Mouse (Mus musculus): ENCODE measurements at regions not wholly inside any gene's neighbourhood (a gene's known extent, or its start where the extent isn't known, plus 50 kb on each side); places are given as distances from the start of the nearest gene placed in this dataset.

DNA sequence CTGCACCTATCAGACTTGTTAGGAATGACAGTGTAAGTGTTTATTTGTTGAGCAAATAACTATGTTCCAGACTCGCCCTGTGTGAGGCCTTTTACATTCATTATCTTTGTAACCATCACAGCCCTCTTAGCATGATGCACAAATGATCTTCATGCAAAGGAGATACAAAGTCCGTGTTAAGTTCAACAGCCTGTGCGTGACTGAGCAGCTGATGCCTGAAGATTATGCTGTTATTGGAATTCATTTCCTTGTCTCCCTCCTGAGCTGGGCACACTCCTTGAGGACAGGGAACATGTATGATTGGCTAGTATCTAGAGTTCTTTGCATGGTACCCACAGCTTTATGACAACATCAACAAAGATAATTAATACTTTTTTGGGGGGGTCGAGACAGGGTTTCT, 162.0 kb upstream of the Adgrl2 start:
- ATAC-seq (ENCODE audit: insufficient number of reproducible peaks, low FRiP score, low TSS enrichment): no peak

- ATAC-seq (ENCODE audit: insufficient number of reproducible peaks, low FRiP score, low TSS enrichment): no peak
Observed at GRCm38 (mm10) chr3:149150796-149151195, 160.4 kb upstream of the Adgrl2 start.

- no peak for ATAC-seq (ENCODE audit: insufficient number of reproducible peaks, low FRiP score, low TSS enrichment)
Observed at GRCm38 (mm10) chr3:149148608-149149007, 158.3 kb upstream of the Adgrl2 start.

- ATAC-seq (ENCODE audit: insufficient number of reproducible peaks, low FRiP score, low TSS enrichment): no peak
Observed at GRCm38 (mm10) chr3:149147916-149148315, 157.6 kb upstream of the Adgrl2 start.

GRCm38 (mm10) chr3:149146673-149147072, 156.3 kb upstream of the Adgrl2 start:
- no peak for ATAC-seq (ENCODE audit: insufficient number of reproducible peaks, low FRiP score, low TSS enrichment)

DNA sequence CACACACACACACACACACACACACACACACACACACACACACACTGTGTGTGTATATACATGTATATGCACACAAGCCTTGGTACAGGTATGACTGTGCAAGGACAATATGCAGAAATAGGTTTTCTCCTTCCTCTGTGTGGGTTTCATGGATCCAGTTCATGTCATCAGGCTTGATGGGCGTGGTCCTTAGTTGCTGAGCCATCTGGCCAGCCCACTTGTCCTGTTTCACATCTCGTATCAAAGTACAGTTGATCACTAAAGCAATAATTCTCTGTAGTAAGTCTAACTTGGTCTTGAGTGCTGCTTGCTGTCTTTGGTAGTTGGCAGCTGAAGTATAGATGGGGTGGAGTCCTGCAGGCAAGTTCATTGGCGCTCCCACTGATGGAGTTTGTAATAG, 150.1 kb upstream of the Adgrl2 start:
- ATAC-seq (ENCODE audit: insufficient number of reproducible peaks, low FRiP score, low TSS enrichment): no peak

DNA sequence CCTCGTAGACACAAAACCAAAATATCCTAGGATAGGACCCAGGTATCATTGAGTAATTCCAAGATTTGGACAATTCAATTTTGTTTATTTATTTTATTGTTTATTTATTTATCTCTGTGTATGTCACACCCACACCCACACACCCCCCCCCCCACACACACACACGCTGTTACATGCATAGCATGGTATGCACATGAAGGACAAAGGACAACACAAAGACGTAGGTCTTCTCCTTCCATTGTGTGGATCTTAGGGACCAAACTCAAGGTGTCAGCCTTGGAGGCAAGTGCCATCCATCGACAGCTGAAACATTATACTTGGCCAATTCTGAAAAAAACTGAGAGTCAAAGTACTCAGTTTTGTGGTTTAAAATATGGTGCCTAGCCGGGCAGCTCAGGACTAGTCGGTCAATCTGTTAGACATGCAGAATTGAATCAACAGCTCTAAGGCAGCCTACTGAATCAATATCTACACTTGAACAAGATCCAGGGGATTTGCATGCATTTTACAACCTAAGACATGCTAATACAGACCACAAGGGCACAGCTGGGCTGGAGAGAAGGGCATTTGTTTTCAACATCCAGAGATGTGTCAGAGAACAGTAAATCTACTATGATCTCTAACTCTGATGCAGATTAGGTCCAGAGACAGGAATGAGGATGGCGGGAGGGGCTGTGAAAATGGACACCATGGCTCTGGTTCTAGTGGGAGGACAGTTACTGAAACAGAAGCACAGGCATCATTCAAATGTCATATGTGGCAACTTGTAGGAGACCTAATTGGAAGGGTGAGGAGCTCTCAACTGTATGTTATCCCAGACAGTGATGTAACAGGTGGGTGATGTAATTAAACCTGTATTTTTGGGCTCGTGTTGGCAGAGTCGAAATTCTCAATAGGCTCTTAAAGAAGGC, 143.9 kb upstream of the Adgrl2 start:
- ATAC-seq (ENCODE audit: insufficient number of reproducible peaks, low FRiP score, low TSS enrichment): no peak

DNA sequence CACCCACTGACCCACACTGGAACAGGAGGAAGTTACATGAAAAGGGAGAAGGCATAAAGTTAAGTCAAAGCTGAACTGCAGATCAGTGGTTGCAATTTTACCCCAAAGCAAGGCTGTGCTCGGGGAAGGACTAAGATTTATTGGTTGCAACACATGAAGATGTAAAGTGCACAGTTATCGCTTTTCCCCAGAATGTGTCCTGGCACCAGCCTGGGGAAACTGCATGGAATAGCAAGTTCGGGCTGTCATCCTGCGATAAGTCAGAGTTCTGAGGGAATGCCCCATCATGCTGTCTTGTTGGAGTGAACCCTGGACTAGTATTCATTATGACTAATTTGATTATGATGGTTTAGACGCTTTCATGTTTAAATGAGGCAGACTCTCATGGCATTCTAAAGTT, 128.5 kb upstream of the Adgrl2 start:
- ATAC-seq (ENCODE audit: insufficient number of reproducible peaks, low FRiP score, low TSS enrichment): no peak

GRCm38 (mm10) chr3:149117684-149118056, 127.3 kb upstream of the Adgrl2 start:
- ATAC-seq (ENCODE audit: insufficient number of reproducible peaks, low FRiP score, low TSS enrichment): no peak

DNA sequence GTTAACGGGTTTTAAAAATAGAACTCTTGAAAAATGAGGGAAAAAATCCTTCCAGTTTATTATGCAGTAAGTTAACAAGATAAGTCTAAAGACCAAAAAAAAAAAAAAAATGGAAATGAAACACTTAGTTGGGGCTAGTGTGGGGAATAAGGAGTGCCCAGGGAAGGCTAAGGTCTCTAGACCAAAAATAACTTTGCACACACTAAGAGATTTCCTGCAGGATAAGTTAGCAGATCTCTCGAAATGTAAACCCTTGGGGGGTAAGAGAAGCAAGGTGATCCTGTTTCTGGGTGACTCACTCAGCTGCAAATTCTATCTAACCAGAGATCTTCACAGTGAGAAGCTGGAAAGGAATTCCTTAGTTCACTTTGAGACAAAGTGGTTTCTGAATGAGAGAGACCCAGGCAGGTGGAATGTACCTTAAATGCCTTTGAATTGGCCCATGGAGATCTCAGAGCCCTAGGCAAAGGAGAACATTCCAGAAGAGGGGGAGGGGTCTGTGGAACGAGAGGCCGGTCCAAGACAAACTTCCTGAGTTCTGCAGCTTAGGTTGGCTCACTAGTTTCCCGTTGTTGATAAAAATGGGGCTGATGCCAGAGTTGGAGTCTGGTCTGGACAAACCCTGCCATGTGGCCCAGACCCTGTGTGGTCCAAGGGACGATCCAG, 126.8 kb upstream of the Adgrl2 start:
- ATAC-seq (ENCODE audit: insufficient number of reproducible peaks, low FRiP score, low TSS enrichment): no peak

GRCm38 (mm10) chr3:149116604-149117003, 126.2 kb upstream of the Adgrl2 start:
- no peak for ATAC-seq (ENCODE audit: insufficient number of reproducible peaks, low FRiP score, low TSS enrichment)

- no peak for ATAC-seq (ENCODE audit: insufficient number of reproducible peaks, low FRiP score, low TSS enrichment)
Observed at GRCm38 (mm10) chr3:149115901-149116300, 125.5 kb upstream of the Adgrl2 start.

DNA sequence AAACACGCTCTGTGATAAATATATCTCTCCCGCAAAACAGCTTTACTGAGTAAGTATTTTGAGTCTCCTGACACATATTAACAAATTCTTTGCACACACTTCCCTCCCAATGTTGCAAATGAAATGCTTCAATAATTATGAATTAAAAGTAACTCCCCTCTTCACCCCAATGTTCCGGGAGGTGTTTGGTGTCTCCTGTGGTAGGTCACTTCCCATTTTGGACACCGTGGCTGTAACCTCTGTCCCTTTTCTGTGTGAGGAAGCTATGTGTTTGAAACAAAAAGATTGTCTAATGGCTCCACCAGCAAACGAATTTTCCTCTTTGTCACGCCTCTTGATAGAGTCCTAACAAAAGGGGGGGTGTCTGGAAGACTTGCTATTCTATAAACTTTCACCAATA, 122.5 kb upstream of the Adgrl2 start:
- no peak for ATAC-seq (ENCODE audit: insufficient number of reproducible peaks, low FRiP score, low TSS enrichment)

- no peak for ATAC-seq (ENCODE audit: insufficient number of reproducible peaks, low FRiP score, low TSS enrichment)
Observed at GRCm38 (mm10) chr3:149111529-149112439, 121.4 kb upstream of the Adgrl2 start.

GRCm38 (mm10) chr3:149110831-149111230, 120.5 kb upstream of the Adgrl2 start:
- ATAC-seq (ENCODE audit: insufficient number of reproducible peaks, low FRiP score, low TSS enrichment): no peak

GRCm38 (mm10) chr3:149105709-149106450, 115.5 kb upstream of the Adgrl2 start:
- no peak for ATAC-seq (ENCODE audit: insufficient number of reproducible peaks, low FRiP score, low TSS enrichment)

DNA sequence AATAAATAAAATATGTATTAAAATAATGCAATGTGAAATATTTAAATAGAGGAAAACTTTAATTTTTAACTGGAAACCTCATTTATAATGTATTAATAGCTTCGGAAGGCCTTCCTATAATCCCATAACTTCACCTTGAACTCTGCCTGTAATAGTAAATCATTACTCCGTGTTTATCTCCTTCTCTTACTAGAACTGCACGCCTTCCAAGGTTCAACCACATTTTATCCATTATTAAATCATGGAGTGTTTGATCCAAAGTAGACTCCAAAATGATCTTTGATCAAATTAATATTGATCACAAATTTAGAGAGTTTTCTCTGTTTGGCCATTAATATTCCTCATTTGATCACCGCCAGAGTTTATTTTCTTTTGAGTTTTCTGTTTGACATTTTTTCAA, 114.8 kb upstream of the Adgrl2 start:
- no peak for ATAC-seq (ENCODE audit: insufficient number of reproducible peaks, low FRiP score, low TSS enrichment)

DNA sequence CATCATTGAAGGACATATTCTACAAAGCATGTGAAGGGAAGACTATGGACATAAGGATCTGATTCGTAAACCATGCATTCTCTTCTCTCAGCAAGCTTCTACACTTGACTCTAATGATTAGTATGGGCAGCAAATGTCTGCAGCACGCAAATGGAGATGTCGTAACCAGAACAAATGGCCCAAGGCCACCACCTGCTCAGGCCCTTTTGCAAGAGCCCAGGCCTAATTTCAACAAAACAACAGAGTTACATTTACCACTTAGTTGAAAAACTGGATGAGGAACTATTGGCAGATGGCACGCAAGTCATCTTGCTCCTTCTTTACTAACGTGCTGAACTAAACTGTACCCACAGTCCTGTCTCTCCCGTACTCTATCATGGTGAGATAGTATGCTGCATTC, 113.7 kb upstream of the Adgrl2 start:
- ATAC-seq (ENCODE audit: insufficient number of reproducible peaks, low FRiP score, low TSS enrichment): no peak

GRCm38 (mm10) chr3:149103469-149103868, 113.1 kb upstream of the Adgrl2 start:
- no peak for ATAC-seq (ENCODE audit: insufficient number of reproducible peaks, low FRiP score, low TSS enrichment)

GRCm38 (mm10) chr3:149102846-149103245, 112.5 kb upstream of the Adgrl2 start:
- no peak for ATAC-seq (ENCODE audit: insufficient number of reproducible peaks, low FRiP score, low TSS enrichment)

Measured in cerebellum, adult (tissue).